Mouse (Mus musculus) liver, embryonic 15.5 days (tissue): Measurements from ENCODE around the gene Mettl7a1. TPM values are rescaled to one million over a fixed set of nuclear protein-coding genes. Genes with fewer than 3 reads are reported as not detected.
A peak's percentile ranks its signal among the peaks of the same experiment; 100 is the strongest.
"Not testable (repeated sequence)": the region's sequence is repeated elsewhere in the genome, so short reads cannot be mapped to it uniquely, and the experiment has no call there.

Source experiments
- ATAC-seq: fragments of 200-750 bp; cut with Nextera tagmentation; 2 replicates; pipeline ENCODE4 v1.8.0; 2017; ENCODE audit warnings: moderate number of reproducible peaks, mild to moderate bottlenecking, moderate library complexity; ENCODE audit not compliant: insufficient read depth
- H3K27ac ChIP-seq: fragments of 300-500 bp; sonication (generic); replicated peaks from 2 replicates; pipeline ENCODE4 v1.5.1; 2015; ENCODE audit warnings: mild to moderate bottlenecking, inconsistent platforms
- H3K27me3 ChIP-seq: fragments of 300-500 bp; sonication (generic); 2 replicates; pipeline ENCODE4 v1.6.1; 2015; ENCODE audit warnings: mild to moderate bottlenecking, inconsistent platforms
- H3K36me3 ChIP-seq: fragments of 300-500 bp; sonication (generic); replicated peaks from 2 replicates; pipeline ENCODE4 v1.6.1; 2015; ENCODE audit warnings: moderate library complexity, mild to moderate bottlenecking, inconsistent platforms
- H3K4me1 ChIP-seq: fragments of 300-500 bp; sonication (generic); replicated peaks from 2 replicates; pipeline ENCODE4 v1.6.1; 2015; ENCODE audit warnings: inconsistent platforms
- H3K4me2 ChIP-seq: fragments of 300-500 bp; sonication (generic); 2 replicates; pipeline ENCODE4 v1.6.1; 2015; ENCODE audit warnings: moderate library complexity, mild to moderate bottlenecking, inconsistent platforms
- H3K4me3 ChIP-seq: fragments of 300-500 bp; sonication (generic); replicated peaks from 2 replicates; pipeline ENCODE4 v1.5.1; 2015; ENCODE audit warnings: mild to moderate bottlenecking, inconsistent platforms
- H3K9ac ChIP-seq: fragments of 300-500 bp; sonication (generic); 2 replicates; pipeline ENCODE4 v1.6.1; 2015; ENCODE audit warnings: moderate library complexity, mild to moderate bottlenecking, inconsistent platforms
- H3K9me3 ChIP-seq: fragments of 300-500 bp; sonication (generic); replicated peaks from 2 replicates; pipeline ENCODE4 v1.6.1; 2016; ENCODE audit warnings: inconsistent platforms
- WGBS: fragments of 180-500 bp; shearing (Covaris S2); methylation state at CpG from one replicate; pipeline ENCODE4 v1.1.7; 2015; ENCODE audit warnings: mixed read lengths; ENCODE audit not compliant: insufficient replicate concordance; 5-methylcytosine and 5-hydroxymethylcytosine counted together
- polyA plus RNA-seq: library from polyadenylated mRNA; unstranded; fragments of >200 nt; fragmentation: Nextera tagmentation; extraction: Ambion mirVana; gene quantifications from 2 replicates; pipeline ENCODE4 v1.2.1, GENCODE M21; 2015

Gene Mettl7a1
- polyA plus RNA-seq, 1 experiment from 2014 or later: 8.9 TPM

GRCm38 (mm10) chr15:100301556-100301955, 2.4 kb upstream of the Mettl7a1 start:
- H3K4me2 ChIP-seq: no peak overlapping the region
- H3K9me3 ChIP-seq: no peaks in the 10 kb centered on the region
- H3K4me1 ChIP-seq: peaks cover 41% of the 10 kb centered on the region
- ATAC-seq: no peak
- H3K27me3 ChIP-seq: no peaks in the 10 kb centered on the region
- 80% methylated on average over 15 of the region's 15 CpGs for WGBS
- no peak overlapping the region for H3K27ac ChIP-seq
- no peak overlapping the region for H3K4me3 ChIP-seq
- no peak overlapping the region for H3K9ac ChIP-seq
- no peaks in the 10 kb centered on the region for H3K36me3 ChIP-seq

GRCm38 (mm10) chr15:100303428-100304018, 417 bp upstream of the Mettl7a1 start:
- H3K4me2 ChIP-seq: peak overlapping the region; percentile 85
- no peaks in the 10 kb centered on the region for H3K36me3 ChIP-seq
- 36% methylated on average over 8 of the region's 8 CpGs for WGBS
- H3K9ac ChIP-seq: peak overlapping the region; percentile 64; the same call in 1 of the 2 replicates
- peak overlapping the region; percentile 96 for H3K27ac ChIP-seq
- H3K9me3 ChIP-seq: no peaks in the 10 kb centered on the region
- H3K4me1 ChIP-seq: peaks cover 45% of the 10 kb centered on the region
- no peak for ATAC-seq
- no peaks in the 10 kb centered on the region for H3K27me3 ChIP-seq
- H3K4me3 ChIP-seq: peak overlapping the region; percentile 70

GRCm38 (mm10) chr15:100306201-100306600, 2.3 kb downstream of the Mettl7a1 start:
- Histone ChIP-seq H3K9me3 (no peaks in the 10 kb centered on the region), H3K4me3 (peak overlapping the region; percentile 70), H3K4me2 (peak overlapping the region; percentile 85), H3K4me1 (peaks cover 34% of the 10 kb centered on the region), H3K36me3 (no peaks in the 10 kb centered on the region), H3K27ac (0 out of 2 replicates have a peak overlapping the region, but pooled peaks have one; percentile 96), H3K9ac (no peak overlapping the region), H3K27me3 (no peaks in the 10 kb centered on the region)
- 32% methylated on average over 2 of the region's 2 CpGs for WGBS
- no peak for ATAC-seq

GRCm38 (mm10) chr15:100307438-100308096, 3.6 kb downstream of the Mettl7a1 start:
- peak; percentile 49 for ATAC-seq

GRCm38 (mm10) chr15:100312346-100312745, 8.4 kb downstream of the Mettl7a1 start:
- no peak overlapping the region for H3K4me2 ChIP-seq
- H3K27ac ChIP-seq: no peak overlapping the region
- H3K27me3 ChIP-seq: no peaks in the 10 kb centered on the region
- peaks cover 17% of the 10 kb centered on the region; the same call in 1 of the 2 replicates for H3K4me1 ChIP-seq
- peaks cover 12% of the 10 kb centered on the region; the same call in 1 of the 2 replicates for H3K36me3 ChIP-seq
- no peak overlapping the region for H3K4me3 ChIP-seq
- ATAC-seq: no peak
- no peak overlapping the region for H3K9ac ChIP-seq
- H3K9me3 ChIP-seq: no peaks in the 10 kb centered on the region
- WGBS: 38% methylated on average over 2 of the region's 2 CpGs

More at GRCm38 (mm10) chr15:100307438-100308096, 3.6 kb downstream of the Mettl7a1 start:
- H3K9me3 ChIP-seq, H3K36me3 ChIP-seq, H3K9ac ChIP-seq, H3K27ac ChIP-seq, H3K4me3 ChIP-seq, H3K27me3 ChIP-seq: not testable (repeated sequence)
- H3K4me2 ChIP-seq: peak overlapping the region; percentile 23; the same call in 1 of the 2 replicates
- H3K4me1 ChIP-seq: peaks cover 44% of the 10 kb centered on the region
- 17% methylated on average over 11 of the region's 11 CpGs for WGBS

GRCm38 (mm10) chr15:100314448-100315145, 10.7 kb downstream of the Mettl7a1 start:
- 79% methylated on average over 5 of the region's 5 CpGs for WGBS
- Histone ChIP-seq H3K27ac (no peak overlapping the region), H3K9ac (no peak overlapping the region), H3K4me2 (no peak overlapping the region), H3K9me3 (no peaks in the 10 kb centered on the region), H3K27me3 (no peaks in the 10 kb centered on the region), H3K36me3 (peaks cover 12% of the 10 kb centered on the region; the same call in 1 of the 2 replicates), H3K4me1 (peaks cover 17% of the 10 kb centered on the region; the same call in 1 of the 2 replicates), H3K4me3 (no peak overlapping the region)
- ATAC-seq: no peak

GRCm38 (mm10) chr15:100318014-100318671, 14.2 kb downstream of the Mettl7a1 start:
- not testable (repeated sequence) for H3K4me1 ChIP-seq, H3K4me3 ChIP-seq, H3K9ac ChIP-seq, H3K4me2 ChIP-seq, H3K27me3 ChIP-seq, H3K9me3 ChIP-seq
- Histone ChIP-seq H3K27ac (peak overlapping the region; percentile 14), H3K36me3 (peaks cover 12% of the 10 kb centered on the region; the same call in 1 of the 2 replicates)
- ATAC-seq: peak; percentile 54; the same call in 1 of the 2 replicates
- 60% methylated on average over 4 of the region's 4 CpGs for WGBS

GRCm38 (mm10) chr15:100319884-100320283, 15.9 kb downstream of the Mettl7a1 start:
- WGBS: 50% methylated on average over 1 of the region's 1 CpGs
- no peak overlapping the region for H3K27ac ChIP-seq

GRCm38 (mm10) chr15:100320295-100320905, 16.5 kb downstream of the Mettl7a1 start:
- no peak overlapping the region for H3K9ac ChIP-seq
- no peak overlapping the region for H3K4me3 ChIP-seq
- H3K4me1 ChIP-seq: peaks cover 16% of the 10 kb centered on the region
- 56% methylated on average over 9 of the region's 9 CpGs for WGBS
- no peaks in the 10 kb centered on the region for H3K27me3 ChIP-seq
- no peak for ATAC-seq
- no peaks in the 10 kb centered on the region for H3K36me3 ChIP-seq
- no peak overlapping the region for H3K4me2 ChIP-seq
- no peaks in the 10 kb centered on the region for H3K9me3 ChIP-seq
- 0 out of 2 replicates have a peak overlapping the region, but pooled peaks have one; percentile 15 for H3K27ac ChIP-seq

More at GRCm38 (mm10) chr15:100319884-100320283, 15.9 kb downstream of the Mettl7a1 start:
- Histone ChIP-seq H3K4me1 (peaks cover 16% of the 10 kb centered on the region), H3K27me3 (no peaks in the 10 kb centered on the region), H3K4me3 (no peak overlapping the region), H3K36me3 (no peaks in the 10 kb centered on the region), H3K4me2 (no peak overlapping the region), H3K9me3 (no peaks in the 10 kb centered on the region), H3K9ac (no peak overlapping the region)
- no peak for ATAC-seq

GRCm38 (mm10) chr15:100321134-100321533, 17.2 kb downstream of the Mettl7a1 start:
- no peak overlapping the region for H3K27ac ChIP-seq
- 41% methylated on average over 5 of the region's 5 CpGs for WGBS

More at GRCm38 (mm10) chr15:100321134-100321533, 17.2 kb downstream of the Mettl7a1 start:
- Histone ChIP-seq H3K27me3 (no peaks in the 10 kb centered on the region), H3K4me1 (peaks cover 16% of the 10 kb centered on the region), H3K9me3 (no peaks in the 10 kb centered on the region), H3K36me3 (no peaks in the 10 kb centered on the region), H3K9ac (no peak overlapping the region), H3K4me2 (no peak overlapping the region), H3K4me3 (no peak overlapping the region)
- ATAC-seq: no peak
